Mouse (Mus musculus) right cerebral cortex, postnatal 4 days (tissue): ENCODE measurements around the gene Serpina3m.
"Not testable (repeated sequence)": the region's sequence is repeated elsewhere in the genome, so short reads cannot be mapped to it uniquely, and the experiment has no call there.

Source experiments
- DNase-seq: peaks from one replicate; pipeline ENCODE4 v3.0.0-alpha.2; 2022

Serpina3m gene

GRCm38 (mm10) chr12:104338226-104338625 lies at the start of gene Serpina3m, which contains the start of gene Serpina3k:
TSS of gene Serpina3m (plus strand) at chr12:104338486.
TSS of gene Serpina3k (plus strand) at chr12:104338486.
- DNase-seq, result not testable (repeated sequence)

GRCm38 (mm10) chr12:104289872-104290271 lies 48.4 kb upstream of the Serpina3m start:
- no peak for DNase-seq

GRCm38 (mm10) chr12:104293963-104294362 lies 44.3 kb upstream of the Serpina3m start:
- DNase-seq, result no peak

GRCm38 (mm10) chr12:104298049-104298448 lies 40.2 kb upstream of the Serpina3m start:
- DNase-seq, result no peak

- no peak for DNase-seq
These were observed 32.3 kb upstream of the Serpina3m start for GRCm38 (mm10) chr12:104305991-104306390.

GRCm38 (mm10) chr12:104314253-104314652 lies 24.0 kb upstream of the Serpina3m start, which contains the start of gene Serpina3j:
TSS of gene Serpina3j (plus strand) at chr12:104314553.
- DNase-seq, result no peak

GRCm38 (mm10) chr12:104322454-104322853 lies 15.8 kb upstream of the Serpina3m start:
- no peak for DNase-seq

GRCm38 (mm10) chr12:104331701-104332100 lies 6.6 kb upstream of the Serpina3m start:
- DNase-seq, result no peak

- not testable (repeated sequence) for DNase-seq
These were observed 1.4 kb upstream of the Serpina3m start for GRCm38 (mm10) chr12:104336873-104337272.

GRCm38 (mm10) chr12:104338705-104339104 lies 419 bp downstream of the Serpina3m start:
- DNase-seq, result no peak

- DNase-seq, result not testable (repeated sequence)
These were observed 4.2 kb downstream of the Serpina3m start for GRCm38 (mm10) chr12:104342489-104342888.

- no peak for DNase-seq
These were observed 6.9 kb downstream of the Serpina3m start for GRCm38 (mm10) chr12:104345181-104345580.

GRCm38 (mm10) chr12:104345707-104346106 lies 7.4 kb downstream of the Serpina3m start:
- DNase-seq, result no peak

- no peak for DNase-seq
These were observed 8.8 kb downstream of the Serpina3m start for GRCm38 (mm10) chr12:104347091-104347490.

GRCm38 (mm10) chr12:104351812-104352211 lies 13.5 kb downstream of the Serpina3m start:
- peak; percentile 59 for DNase-seq

- DNase-seq, result no peak
These were observed 17.7 kb downstream of the Serpina3m start for GRCm38 (mm10) chr12:104356006-104356405.

GRCm38 (mm10) chr12:104369986-104370385 lies 31.7 kb downstream of the Serpina3m start:
- no peak for DNase-seq

GRCm38 (mm10) chr12:104377179-104377578 lies 38.9 kb downstream of the Serpina3m start:
- not testable (repeated sequence) for DNase-seq

GRCm38 (mm10) chr12:104378351-104378750 lies 40.1 kb downstream of the Serpina3m start:
- not testable (repeated sequence) for DNase-seq

- not testable (repeated sequence) for DNase-seq
These were observed 40.5 kb downstream of the Serpina3m start for GRCm38 (mm10) chr12:104378815-104379214.

GRCm38 (mm10) chr12:104379856-104380255 lies 41.6 kb downstream of the Serpina3m start:
- DNase-seq, result no peak

- not testable (repeated sequence) for DNase-seq
These were observed 42.9 kb downstream of the Serpina3m start for GRCm38 (mm10) chr12:104381071-104381604.

- DNase-seq, result not testable (repeated sequence)
These were observed 47.7 kb downstream of the Serpina3m start for GRCm38 (mm10) chr12:104385987-104386386.

- DNase-seq, result not testable (repeated sequence)
These were observed 48.6 kb downstream of the Serpina3m start for GRCm38 (mm10) chr12:104386878-104387277.

- DNase-seq, result no peak
These were observed 50.2 kb downstream of the Serpina3m start for GRCm38 (mm10) chr12:104388477-104388876.
